Mouse (Mus musculus) kidney, postnatal 0 days (tissue): Measurements from ENCODE around the gene Lzic. TPM values are rescaled to one million over a fixed set of nuclear protein-coding genes. Genes with fewer than 3 reads are reported as not detected.
A peak's percentile ranks its signal among the peaks of the same experiment; 100 is the strongest.

Experiments
- ATAC-seq: fragments of 200-750 bp; cut with Nextera tagmentation; replicated peaks from 2 replicates; pipeline ENCODE4 v1.8.0; 2017; ENCODE audit warnings: low read depth, moderate number of reproducible peaks, moderate TSS enrichment, moderate library complexity; ENCODE audit not compliant: low FRiP score
- DNase-seq: peaks from one replicate; pipeline ENCODE4 v3.0.0-alpha.2; 2016; ENCODE audit warnings: low spot score
- H3K27ac ChIP-seq: fragments of 300-500 bp; sonication (generic); 2 replicates; pipeline ENCODE4 v1.5.1; 2014; ENCODE audit warnings: mild to moderate bottlenecking
- H3K27me3 ChIP-seq: fragments of 300-500 bp; sonication (generic); 2 replicates; pipeline ENCODE4 v1.6.1; 2014; ENCODE audit warnings: low read length, mixed read lengths; ENCODE audit not compliant: insufficient read depth
- H3K36me3 ChIP-seq: fragments of 300-500 bp; sonication (generic); 2 replicates; pipeline ENCODE4 v1.6.1; 2014; ENCODE audit warnings: low read length, mixed read lengths; ENCODE audit not compliant: insufficient read depth
- H3K4me1 ChIP-seq: fragments of 300-500 bp; sonication (generic); replicated peaks from 2 replicates; pipeline ENCODE4 v1.6.1; 2014; ENCODE audit warnings: antibody characterized with exemption, low read length, mixed read lengths; ENCODE audit not compliant: insufficient read depth
- H3K4me2 ChIP-seq: fragments of 300-500 bp; sonication (generic); 2 replicates; pipeline ENCODE4 v1.6.1; 2014; ENCODE audit warnings: mild to moderate bottlenecking, low read length, moderate library complexity, mixed read lengths
- H3K4me3 ChIP-seq: fragments of 300-500 bp; sonication (generic); replicated peaks from 2 replicates; pipeline ENCODE4 v1.5.1; 2014; ENCODE audit warnings: low read depth, low read length
- H3K9ac ChIP-seq: fragments of 300-500 bp; sonication (generic); 2 replicates; pipeline ENCODE4 v1.6.1; 2014; ENCODE audit warnings: low read depth, low read length
- H3K9me3 ChIP-seq: fragments of 300-500 bp; sonication (generic); replicated peaks from 2 replicates; pipeline ENCODE4 v1.6.1; 2016; ENCODE audit warnings: low read length, inconsistent platforms, mixed read lengths
- CTCF ChIP-seq: IDR thresholded peaks from 2 replicates; pipeline ENCODE4 v1.5.1; 2016; ENCODE audit warnings: antibody characterized with exemption, low read depth, mild to moderate bottlenecking, moderate library complexity
- WGBS: fragments of 180-500 bp; shearing (Covaris S2); extraction: QIAGEN DNeasy Blood & Tissue Kit; methylation state at CpG from one replicate; pipeline ENCODE4 v1.1.7; 2014; 5-methylcytosine and 5-hydroxymethylcytosine counted together
- microRNA-seq: library from miRNA; unstranded; fragments of <30 nt; microRNA quantifications from one replicate; pipeline ENCODE4, GENCODE M21; 2016
- polyA plus RNA-seq: library from polyadenylated mRNA; unstranded; fragments of >200 nt; fragmentation: Nextera tagmentation; extraction: Ambion mirVana; gene quantifications from 2 replicates; pipeline ENCODE4 v1.2.1, GENCODE M21; 2015

Gene Lzic
- polyA plus RNA-seq, 1 experiment from 2014 or later, result 31.7 TPM

DNA sequence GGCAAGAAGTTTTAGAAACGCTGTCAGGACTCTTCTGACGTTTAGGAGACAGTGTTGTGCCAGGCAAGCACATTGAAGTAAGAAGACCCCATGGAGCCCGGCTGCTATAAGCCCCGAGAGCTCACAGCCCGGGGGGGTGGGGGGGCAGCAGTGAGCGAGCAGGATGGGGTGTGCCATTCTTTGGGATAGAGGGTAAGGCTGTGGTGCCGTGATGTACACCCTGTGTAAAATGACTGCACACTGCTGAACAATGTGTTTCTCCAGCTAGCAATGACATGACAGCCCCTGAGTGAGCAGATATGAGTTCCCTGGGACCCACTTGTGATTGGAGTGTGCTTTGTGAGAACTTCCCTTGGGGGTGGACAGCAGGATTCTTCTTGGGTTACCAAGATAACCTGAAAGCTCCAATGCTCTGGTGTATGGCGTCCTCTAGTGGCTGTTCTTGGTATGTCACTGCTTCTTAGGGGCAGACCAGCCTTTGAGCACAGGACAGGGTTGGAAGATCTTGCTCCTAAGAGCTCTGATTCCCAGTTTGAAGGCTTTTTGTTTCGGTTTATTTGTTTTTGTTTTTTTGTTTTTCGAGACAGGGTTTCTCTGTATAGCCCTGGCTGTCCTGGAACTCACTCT is 58.0 kb downstream of the Lzic start:
- Histone ChIP-seq H3K9me3 (no peaks in the 10 kb centered on the region), H3K4me2 (no peak overlapping the region), H3K4me1 (no peaks in the 10 kb centered on the region), H3K27me3 (no peaks in the 10 kb centered on the region), H3K27ac (no peak overlapping the region), H3K4me3 (no peak overlapping the region), H3K36me3 (no peaks in the 10 kb centered on the region), H3K9ac (no peak overlapping the region)
- DNase-seq, result peak; percentile 92
- WGBS, result 55% methylated on average over 10 of the region's 10 CpGs
- TF ChIP-seq CTCF, result peak; percentile 98
- ATAC-seq, result 0 out of 2 replicates have a peak, but pooled peaks have one; percentile 22

DNA sequence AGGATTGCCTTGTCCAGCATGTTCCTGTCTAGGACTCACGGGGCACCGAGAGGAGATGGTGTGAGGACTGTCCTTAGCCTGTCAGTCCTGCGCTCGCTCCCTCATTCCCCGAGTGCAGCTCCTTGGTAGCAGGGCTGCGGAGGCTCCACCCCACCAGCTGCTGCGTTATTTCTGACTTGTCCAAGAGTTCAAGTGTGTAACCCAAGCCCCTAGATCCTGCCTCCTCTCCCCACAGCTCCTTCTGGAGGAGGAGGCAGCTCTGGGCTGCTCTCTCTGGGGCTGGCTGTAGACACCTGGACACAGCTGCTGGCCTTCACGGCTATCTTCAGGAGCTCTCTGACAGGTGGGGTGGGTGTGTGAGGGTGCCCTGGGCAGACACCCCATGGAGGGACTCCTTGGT is 59.9 kb downstream of the Lzic start:
- TF ChIP-seq CTCF, result no peak
- H3K36me3 ChIP-seq, result 0 out of 2 replicates have a peak, but pooled peaks cover 4% of the 10 kb centered on the region
- H3K9me3 ChIP-seq, result no peaks in the 10 kb centered on the region
- H3K4me1 ChIP-seq, result no peaks in the 10 kb centered on the region
- no peak overlapping the region for H3K4me3 ChIP-seq
- WGBS, result 50% methylated on average over 8 of the region's 8 CpGs
- ATAC-seq, result 0 out of 2 replicates have a peak, but pooled peaks have one; percentile 26
- no peaks in the 10 kb centered on the region for H3K27me3 ChIP-seq
- no peak overlapping the region for H3K4me2 ChIP-seq
- H3K27ac ChIP-seq, result no peak overlapping the region
- DNase-seq, result peak; percentile 67
- H3K9ac ChIP-seq, result no peak overlapping the region

Small RNA genes within 50 kb of the gene (microRNA-seq; reads per million reads assigned to microRNA genes)
- not detected for gene Mir5616

Other genes with a start within 250 kb of the Lzic start
- gene Kif1b, start 177.5 kb upstream of the Lzic start, polyA plus RNA-seq, result 19.8 and 19.9 TPM in 2 replicates
- gene Ube4b, start 58.5 kb upstream of the Lzic start, polyA plus RNA-seq, result 26.9 and 28.8 TPM in 2 replicates
- gene Rbp7, start 30.3 kb upstream of the Lzic start, polyA plus RNA-seq, result 1.3 TPM in 2 replicates
- gene Tmem274, start 7.9 kb upstream of the Lzic start, polyA plus RNA-seq, result not detected in 2 replicates
- 9.6 and 13.5 TPM in 2 replicates for gene Nmnat1, start within 50 bp of the Lzic start, polyA plus RNA-seq
- gene Ctnnbip1, start 33.0 kb downstream of the Lzic start, polyA plus RNA-seq, result 63.3 and 66.3 TPM in 2 replicates
- 40.7 and 43.9 TPM in 2 replicates for gene Clstn1, start 101.2 kb downstream of the Lzic start, polyA plus RNA-seq
- 3.6 and 3.8 TPM in 2 replicates for gene Pik3cd, start 217.3 kb downstream of the Lzic start, polyA plus RNA-seq